Mouse (Mus musculus): ENCODE measurements around the gene Soat2. TPM values are rescaled to one million over a fixed set of nuclear protein-coding genes. Genes with fewer than 3 reads are reported as not detected.

Gene Soat2
- polyA plus RNA-seq, 1 experiment from 2014 or later: 0.16 TPM

- Histone ChIP-seq H3K9me3 (ENCODE audit: low read depth, low read length) (no peaks in the 10 kb centered on the region), H3K27me3 (ENCODE audit: insufficient read depth, low read length) (no peaks in the 10 kb centered on the region), H3K4me3 (ENCODE audit: low read depth, low read length) (no peak overlapping the region), H3K9ac (no peak overlapping the region), H3K36me3 (ENCODE audit: insufficient read depth) (peaks cover 32% of the 10 kb centered on the region; the same call in 1 of the 2 replicates), H3K27ac (ENCODE audit: low read depth) (no peak overlapping the region), H3K4me2 (no peak overlapping the region), H3K4me1 (ENCODE audit: insufficient read depth) (no peaks in the 10 kb centered on the region)
- WGBS: 19% methylated on average over 6 of the region's 6 CpGs
- ATAC-seq (ENCODE audit: insufficient read depth) (no peak), DNase-seq (peak; percentile 86)
- peak; percentile 91 for TF ChIP-seq CTCF (IDR thresholded peaks at IDR 0.05; ENCODE audit: low read depth)
Measured at GRCm38 (mm10) chr15:102178279-102178678, 28.0 kb downstream of the Soat2 start.

DNA sequence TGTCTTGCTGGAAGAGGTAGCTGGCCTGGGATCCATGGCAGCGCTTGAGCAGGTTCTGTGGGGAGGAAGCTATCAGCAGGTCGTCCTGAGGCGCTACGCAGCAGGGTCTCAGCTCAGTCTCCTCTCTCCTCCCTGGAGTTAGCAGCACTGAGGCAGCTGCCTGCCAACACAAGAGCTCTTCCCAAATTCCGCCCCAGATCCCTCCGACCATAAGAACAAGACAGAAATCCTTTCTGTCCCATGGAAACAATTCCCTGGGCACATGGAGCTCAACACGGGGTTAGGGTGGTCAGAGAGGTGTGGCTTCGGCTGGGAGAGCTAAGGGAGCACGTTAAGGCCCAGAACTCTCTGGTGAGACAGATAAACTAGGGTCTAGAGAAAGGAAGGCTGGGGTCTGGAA is 28.8 kb downstream of the Soat2 start:
- Histone ChIP-seq H3K36me3 (ENCODE audit: insufficient read depth) (peaks cover 38% of the 10 kb centered on the region; the same call in 1 of the 2 replicates), H3K9me3 (ENCODE audit: low read depth, low read length) (no peaks in the 10 kb centered on the region), H3K27me3 (ENCODE audit: insufficient read depth, low read length) (no peaks in the 10 kb centered on the region), H3K4me1 (ENCODE audit: insufficient read depth) (no peaks in the 10 kb centered on the region), H3K4me3 (ENCODE audit: low read depth, low read length) (no peak overlapping the region), H3K9ac (no peak overlapping the region), H3K4me2 (no peak overlapping the region), H3K27ac (ENCODE audit: low read depth) (no peak overlapping the region)
- TF ChIP-seq CTCF (IDR thresholded peaks at IDR 0.05; ENCODE audit: low read depth): no peak
- ATAC-seq (ENCODE audit: insufficient read depth) (no peak), DNase-seq (no peak)
- 78% methylated on average over 9 of the region's 9 CpGs for WGBS

DNA sequence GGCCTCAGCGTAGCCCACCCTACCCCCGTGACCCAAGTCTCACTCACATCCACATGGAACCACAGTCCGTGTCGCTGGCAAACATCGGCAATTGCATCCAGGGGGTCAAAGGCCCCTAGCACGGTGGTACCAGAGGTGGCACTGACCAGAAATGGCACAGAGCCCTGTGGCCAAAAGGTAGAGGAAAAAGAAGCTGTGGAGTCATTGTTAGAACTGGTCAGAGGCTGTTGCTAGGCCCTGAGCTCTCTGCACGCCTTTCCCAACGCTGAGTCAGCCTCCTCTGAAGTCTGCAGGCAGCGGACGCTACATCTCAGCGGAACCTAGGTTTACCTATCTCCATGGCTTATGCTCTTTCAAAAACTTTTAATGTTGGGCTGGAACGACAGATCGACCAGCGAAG is 29.6 kb downstream of the Soat2 start:
- ATAC-seq (ENCODE audit: insufficient read depth): no peak
- H3K36me3 ChIP-seq (ENCODE audit: insufficient read depth): peaks cover 41% of the 10 kb centered on the region; the same call in 1 of the 2 replicates
- no peak overlapping the region for H3K9ac ChIP-seq
- DNase-seq: no peak
- no peak overlapping the region for H3K4me2 ChIP-seq
- no peaks in the 10 kb centered on the region for H3K27me3 ChIP-seq (ENCODE audit: insufficient read depth, low read length)
- TF ChIP-seq CTCF (IDR thresholded peaks at IDR 0.05; ENCODE audit: low read depth): no peak
- no peak overlapping the region for H3K27ac ChIP-seq (ENCODE audit: low read depth)
- WGBS: 88% methylated on average over 14 of the region's 14 CpGs
- no peaks in the 10 kb centered on the region for H3K9me3 ChIP-seq (ENCODE audit: low read depth, low read length)
- no peak overlapping the region for H3K4me3 ChIP-seq (ENCODE audit: low read depth, low read length)
- H3K4me1 ChIP-seq (ENCODE audit: insufficient read depth): no peaks in the 10 kb centered on the region

- Histone ChIP-seq H3K9ac (no peak overlapping the region), H3K27ac (ENCODE audit: low read depth) (no peak overlapping the region), H3K36me3 (ENCODE audit: insufficient read depth) (peaks cover 42% of the 10 kb centered on the region; the same call in 1 of the 2 replicates), H3K4me1 (ENCODE audit: insufficient read depth) (no peaks in the 10 kb centered on the region), H3K9me3 (ENCODE audit: low read depth, low read length) (no peaks in the 10 kb centered on the region), H3K4me3 (ENCODE audit: low read depth, low read length) (no peak overlapping the region), H3K4me2 (no peak overlapping the region), H3K27me3 (ENCODE audit: insufficient read depth, low read length) (no peaks in the 10 kb centered on the region)
- WGBS: 75% methylated on average over 3 of the region's 3 CpGs
- TF ChIP-seq CTCF (IDR thresholded peaks at IDR 0.05; ENCODE audit: low read depth): no peak
- no peak for DNase-seq
- ATAC-seq (ENCODE audit: insufficient read depth): no peak
Measured at GRCm38 (mm10) chr15:102183076-102183475, 32.8 kb downstream of the Soat2 start.

GRCm38 (mm10) chr15:102186239-102186638 is 35.9 kb downstream of the Soat2 start:
- ATAC-seq (ENCODE audit: insufficient read depth) (no peak), DNase-seq (no peak)
- Histone ChIP-seq H3K4me1 (ENCODE audit: insufficient read depth) (peaks cover 5% of the 10 kb centered on the region; the same call in 1 of the 2 replicates), H3K27ac (ENCODE audit: low read depth) (no peak overlapping the region), H3K9ac (no peak overlapping the region), H3K4me2 (no peak overlapping the region), H3K36me3 (ENCODE audit: insufficient read depth) (peaks cover 31% of the 10 kb centered on the region; the same call in 1 of the 2 replicates), H3K27me3 (ENCODE audit: insufficient read depth, low read length) (no peaks in the 10 kb centered on the region), H3K4me3 (ENCODE audit: low read depth, low read length) (no peak overlapping the region), H3K9me3 (ENCODE audit: low read depth, low read length) (no peaks in the 10 kb centered on the region)
- no peak for TF ChIP-seq CTCF (IDR thresholded peaks at IDR 0.05; ENCODE audit: low read depth)
- 64% methylated on average over 11 of the region's 11 CpGs for WGBS

DNA sequence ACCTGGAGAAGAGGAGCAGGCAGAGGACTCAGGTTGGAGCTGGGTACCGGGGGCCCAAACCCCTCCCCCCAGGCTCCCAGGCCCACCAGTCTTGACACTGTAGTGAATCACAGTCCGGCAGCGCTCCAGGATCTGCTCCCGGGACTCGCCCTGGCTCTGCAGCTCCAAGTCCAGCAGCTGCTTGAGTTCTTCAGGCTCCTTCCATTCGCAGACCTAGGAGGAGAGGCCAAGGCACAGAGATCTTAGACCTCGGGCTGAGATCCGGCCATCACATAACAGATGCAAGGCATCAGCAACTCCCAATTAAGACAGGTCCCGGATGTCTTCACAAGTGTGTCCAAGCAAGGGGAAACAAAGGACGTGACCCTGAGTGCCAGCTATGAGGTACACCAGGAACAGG is 37.8 kb downstream of the Soat2 start:
- Histone ChIP-seq H3K4me1 (ENCODE audit: insufficient read depth) (peaks cover 5% of the 10 kb centered on the region; the same call in 1 of the 2 replicates), H3K9me3 (ENCODE audit: low read depth, low read length) (no peaks in the 10 kb centered on the region), H3K27ac (ENCODE audit: low read depth) (peak overlapping the region; percentile 55; the same call in 1 of the 2 replicates), H3K36me3 (ENCODE audit: insufficient read depth) (peaks cover 28% of the 10 kb centered on the region; the same call in 1 of the 2 replicates), H3K4me3 (ENCODE audit: low read depth, low read length) (no peak overlapping the region), H3K27me3 (ENCODE audit: insufficient read depth, low read length) (no peaks in the 10 kb centered on the region), H3K9ac (no peak overlapping the region), H3K4me2 (no peak overlapping the region)
- WGBS: 26% methylated on average over 10 of the region's 10 CpGs
- DNase-seq (peak; percentile 88), ATAC-seq (ENCODE audit: insufficient read depth) (peak; percentile 83)
- no peak for TF ChIP-seq CTCF (IDR thresholded peaks at IDR 0.05; ENCODE audit: low read depth)

- no peak for TF ChIP-seq CTCF (IDR thresholded peaks at IDR 0.05; ENCODE audit: low read depth)
- Histone ChIP-seq H3K9me3 (ENCODE audit: low read depth, low read length) (no peaks in the 10 kb centered on the region), H3K4me2 (no peak overlapping the region), H3K4me3 (ENCODE audit: low read depth, low read length) (no peak overlapping the region), H3K4me1 (ENCODE audit: insufficient read depth) (peaks cover 5% of the 10 kb centered on the region; the same call in 1 of the 2 replicates), H3K27ac (ENCODE audit: low read depth) (peak overlapping the region; percentile 65; the same call in 1 of the 2 replicates), H3K27me3 (ENCODE audit: insufficient read depth, low read length) (no peaks in the 10 kb centered on the region), H3K36me3 (ENCODE audit: insufficient read depth) (peaks cover 22% of the 10 kb centered on the region; the same call in 1 of the 2 replicates), H3K9ac (no peak overlapping the region)
- DNase-seq: no peak
- no peak for ATAC-seq (ENCODE audit: insufficient read depth)
- WGBS: 52% methylated on average over 6 of the region's 6 CpGs
Measured at GRCm38 (mm10) chr15:102188883-102189282, 38.6 kb downstream of the Soat2 start.
